ENCODE assay signal across 8 mouse cellular contexts in genomic region chr10:77031768-77032375, GRCm38 (mm10). TPM values are rescaled to one million over a fixed set of nuclear protein-coding genes. Genes with fewer than 3 reads are reported as not detected.
A peak's percentile ranks its signal among the peaks of the same experiment; 100 is the strongest.
DNase-seq lines count a peak whose midpoint lies in the region; ATAC-seq and TF ChIP-seq lines count a peak whose summit lies in the region.

Gene Slc19a1 (plus strand): TSS chr10:77032241.

- peak within 1 kb of the TSS; percentile 46; the same call in 1 of the 2 replicates for H3K27ac ChIP-seq in heart, embryonic 15.5 days
- H3K27ac ChIP-seq in embryonic facial prominence, embryonic 15.5 days (replicated peaks): no peak within 1 kb of the TSS
- H3K27ac ChIP-seq in liver, embryonic 13.5 days: 0 out of 2 replicates have a peak within 1 kb of the TSS, but pooled peaks have one; percentile 13

- intact Hi-C loops in heart, postnatal 10 days (cut with DNase I): no loop called here

- 50% methylated on average over 13 of the region's 13 CpGs for WGBS in heart, embryonic 15.5 days
- WGBS in embryonic facial prominence, embryonic 15.5 days: 40% methylated on average over 13 of the region's 13 CpGs
- 55% methylated on average over 13 of the region's 13 CpGs for WGBS in liver, embryonic 13.5 days (ENCODE audit: insufficient replicate concordance)

- DNase-seq in heart, postnatal 10 days: no peak
- no peak for DNase-seq in Patski (ENCODE audit: low read depth, low spot score)
- DNase-seq in kidney, adult 9 months: peak; percentile 80
- no peak for DNase-seq in liver, embryonic 13.5 days
- DNase-seq in c-Kit-positive CD71-positive TER-119-positive erythroid progenitor cells, embryonic 14.5 days (ENCODE audit: low spot score): no peak
- DNase-seq in urinary bladder, postnatal 10 days (ENCODE audit: low spot score): no peak

- H3K4me2 ChIP-seq in heart, embryonic 15.5 days: peak within 1 kb of the TSS; percentile 96
- peak within 1 kb of the TSS; percentile 86 for H3K4me2 ChIP-seq in embryonic facial prominence, embryonic 15.5 days (replicated peaks)
- H3K4me2 ChIP-seq in liver, embryonic 13.5 days: peak within 1 kb of the TSS; percentile 97

- peaks cover 4% of the 10 kb centered on the region; the same call in 1 of the 2 replicates for H3K27me3 ChIP-seq in heart, embryonic 15.5 days
- no peaks in the 10 kb centered on the region for H3K27me3 ChIP-seq in Patski
- H3K27me3 ChIP-seq in embryonic facial prominence, embryonic 15.5 days: no peaks in the 10 kb centered on the region
- 0 out of 2 replicates have a peak, but pooled peaks cover 4% of the 10 kb centered on the region for H3K27me3 ChIP-seq in liver, embryonic 13.5 days

- peaks cover 15% of the 10 kb centered on the region for H3K4me1 ChIP-seq in heart, embryonic 15.5 days (replicated peaks)
- H3K4me1 ChIP-seq in embryonic facial prominence, embryonic 15.5 days: peaks cover 31% of the 10 kb centered on the region
- peaks cover 47% of the 10 kb centered on the region for H3K4me1 ChIP-seq in liver, embryonic 13.5 days (replicated peaks)

- CTCF ChIA-PET in Patski (lab: Charles Lee): no interaction called here

- H3K9ac ChIP-seq in heart, embryonic 15.5 days: peak within 1 kb of the TSS; percentile 71
- H3K9ac ChIP-seq in embryonic facial prominence, embryonic 15.5 days: peak within 1 kb of the TSS; percentile 59
- peak within 1 kb of the TSS; percentile 77 for H3K9ac ChIP-seq in liver, embryonic 13.5 days

- no peaks in the 10 kb centered on the region for H3K9me3 ChIP-seq in heart, embryonic 15.5 days (replicated peaks)
- no peaks in the 10 kb centered on the region for H3K9me3 ChIP-seq in embryonic facial prominence, embryonic 15.5 days (replicated peaks)
- H3K9me3 ChIP-seq in liver, embryonic 13.5 days (replicated peaks): no peaks in the 10 kb centered on the region

- no peak for ATAC-seq in heart, embryonic 15.5 days (replicated peaks; ENCODE audit: insufficient number of reproducible peaks, insufficient read depth, low FRiP score, low read depth)
- ATAC-seq in Patski: no peak
- ATAC-seq in embryonic facial prominence, embryonic 15.5 days (ENCODE audit: insufficient number of reproducible peaks, low FRiP score, low TSS enrichment, low read depth): no peak
- ATAC-seq in liver, embryonic 13.5 days (ENCODE audit: low read depth): no peak

- POLR2A ChIA-PET in Patski (lab: Charles Lee): no interaction called here

- in situ Hi-C loops in Patski (cut with MboI; ENCODE audit: low pct_unique_long_range_greater_than_20kb): no loop called here

- no peaks in the 10 kb centered on the region for H3K36me3 ChIP-seq in heart, embryonic 15.5 days
- no peaks in the 10 kb centered on the region for H3K36me3 ChIP-seq in embryonic facial prominence, embryonic 15.5 days
- no peaks in the 10 kb centered on the region for H3K36me3 ChIP-seq in liver, embryonic 13.5 days

- peak within 1 kb of the TSS; percentile 70 for H3K4me3 ChIP-seq in heart, embryonic 15.5 days
- H3K4me3 ChIP-seq in embryonic facial prominence, embryonic 15.5 days (replicated peaks): peak within 1 kb of the TSS; percentile 62
- peak within 1 kb of the TSS; percentile 73 for H3K4me3 ChIP-seq in liver, embryonic 13.5 days (replicated peaks)

- TF ChIP-seq CTCF in Patski (IDR thresholded peaks at IDR 0.05): no peak

RNA-seq across cellular contexts. Expression of gene Slc19a1, which starts in this region (rescaled TPM):
- polyA plus RNA-seq in heart, embryonic 15.5 days (2015; fragmentation: Nextera tagmentation; extraction: Ambion mirVana): 9.6 and 15.0 TPM in 2 replicates
- total RNA-seq in heart, postnatal 10 days (2021): 1 to 10 TPM; 4.7 to 7.5 TPM
- 18.0 TPM for polyA plus RNA-seq in Patski (2021)
- polyA plus RNA-seq in embryonic facial prominence, embryonic 15.5 days (2015; fragmentation: Nextera tagmentation; extraction: Ambion mirVana): 29.0 and 32.5 TPM in 2 replicates
- polyA plus RNA-seq in liver, embryonic 13.5 days (2015; fragmentation: Nextera tagmentation; extraction: Ambion mirVana): 29.4 and 32.5 TPM in 2 replicates
